Mouse (Mus musculus) R1 (cell line): ENCODE results near the gene Sema6b.
A peak's percentile ranks its signal among the peaks of the same experiment; 100 is the strongest.
"Not testable (repeated sequence)": the region's sequence is repeated elsewhere in the genome, so short reads cannot be mapped to it uniquely, and the experiment has no call there.

Source experiments
- DNase-seq: peaks from one replicate; pipeline ENCODE4 v3.0.0-alpha.2; 2018; ENCODE audit warnings: low read depth, low spot score

Sema6b gene

DNA sequence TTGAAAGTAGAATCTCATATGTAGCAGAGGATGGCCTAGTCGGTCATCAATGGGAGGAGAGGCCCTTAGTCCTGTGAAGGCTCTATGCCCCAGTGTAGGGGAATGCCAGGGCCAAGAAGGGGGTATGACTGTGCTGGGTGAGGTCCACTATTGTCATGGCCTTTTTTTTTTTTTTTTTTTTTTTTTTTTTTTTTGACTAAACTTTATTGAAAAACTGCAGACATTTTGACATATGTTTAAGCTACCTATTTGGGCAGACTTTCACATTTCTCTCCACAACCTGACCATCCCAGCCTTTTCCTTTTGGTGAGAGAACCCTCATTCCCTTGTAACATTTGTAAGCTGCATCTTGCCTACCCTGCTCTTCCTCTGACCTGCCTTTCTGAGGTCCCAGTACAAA lies 47.8 kb downstream of the Sema6b start:
- DNase-seq: no peak

DNA sequence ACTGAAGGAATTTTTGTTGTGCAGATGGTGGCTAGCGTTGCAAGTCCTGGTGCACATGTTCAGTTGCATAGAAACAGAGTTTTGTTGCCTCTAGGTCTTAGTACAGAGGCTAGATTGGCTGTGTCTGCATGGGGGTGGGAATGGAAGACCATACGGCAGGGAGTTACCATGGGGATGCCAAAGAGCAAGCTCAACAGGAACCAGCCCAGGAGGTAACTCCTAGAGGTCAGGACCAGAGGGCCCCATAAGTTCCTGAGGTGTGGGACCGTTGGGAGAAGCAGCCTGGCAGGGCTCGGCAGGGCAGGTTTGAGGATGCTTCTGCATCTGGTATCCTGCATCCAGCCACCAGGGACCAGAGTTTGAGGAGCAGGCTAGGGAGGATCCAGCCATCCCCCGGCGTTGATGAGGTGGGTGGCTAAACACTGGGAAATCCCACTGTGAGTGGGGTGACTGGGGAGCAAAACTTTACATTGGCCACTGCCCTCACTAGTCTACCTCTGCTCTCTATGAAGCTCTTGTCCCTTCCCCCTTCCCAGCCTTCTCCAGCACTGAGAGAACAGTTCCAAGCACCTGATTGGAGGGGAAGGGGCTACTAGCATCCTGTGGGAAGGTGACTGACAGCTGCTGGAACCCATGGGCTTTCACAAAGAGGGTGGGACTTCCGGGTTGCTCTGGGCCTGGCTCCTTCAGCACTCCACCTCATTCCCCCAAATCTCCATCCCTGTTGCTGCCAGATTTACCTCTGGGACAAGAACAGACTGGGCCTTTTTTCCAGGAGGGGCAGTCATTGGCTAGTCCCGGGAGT lies 59.2 kb downstream of the Sema6b start:
- DNase-seq: peak; percentile 97

DNA sequence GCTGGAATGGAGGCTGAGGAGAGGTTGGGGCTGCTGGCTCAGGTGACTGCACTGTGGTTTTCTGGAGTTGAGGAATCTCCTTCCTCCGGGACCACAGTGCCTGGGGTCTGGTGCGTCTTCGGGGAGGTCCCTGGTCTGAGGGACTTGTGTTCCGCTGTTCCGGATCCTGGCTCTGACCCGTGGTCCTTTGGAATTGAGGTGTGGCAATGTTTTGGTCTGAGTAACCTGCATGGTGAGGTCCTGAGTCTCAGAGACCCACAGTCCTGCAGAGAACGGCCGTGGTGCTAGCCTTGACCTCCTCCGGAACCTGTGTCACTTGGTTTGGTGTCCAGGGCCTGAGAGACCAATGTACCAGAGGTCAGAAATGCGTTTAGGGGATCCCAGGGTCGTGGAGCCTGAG lies 60.2 kb downstream of the Sema6b start:
- peak; percentile 35 for DNase-seq

DNA sequence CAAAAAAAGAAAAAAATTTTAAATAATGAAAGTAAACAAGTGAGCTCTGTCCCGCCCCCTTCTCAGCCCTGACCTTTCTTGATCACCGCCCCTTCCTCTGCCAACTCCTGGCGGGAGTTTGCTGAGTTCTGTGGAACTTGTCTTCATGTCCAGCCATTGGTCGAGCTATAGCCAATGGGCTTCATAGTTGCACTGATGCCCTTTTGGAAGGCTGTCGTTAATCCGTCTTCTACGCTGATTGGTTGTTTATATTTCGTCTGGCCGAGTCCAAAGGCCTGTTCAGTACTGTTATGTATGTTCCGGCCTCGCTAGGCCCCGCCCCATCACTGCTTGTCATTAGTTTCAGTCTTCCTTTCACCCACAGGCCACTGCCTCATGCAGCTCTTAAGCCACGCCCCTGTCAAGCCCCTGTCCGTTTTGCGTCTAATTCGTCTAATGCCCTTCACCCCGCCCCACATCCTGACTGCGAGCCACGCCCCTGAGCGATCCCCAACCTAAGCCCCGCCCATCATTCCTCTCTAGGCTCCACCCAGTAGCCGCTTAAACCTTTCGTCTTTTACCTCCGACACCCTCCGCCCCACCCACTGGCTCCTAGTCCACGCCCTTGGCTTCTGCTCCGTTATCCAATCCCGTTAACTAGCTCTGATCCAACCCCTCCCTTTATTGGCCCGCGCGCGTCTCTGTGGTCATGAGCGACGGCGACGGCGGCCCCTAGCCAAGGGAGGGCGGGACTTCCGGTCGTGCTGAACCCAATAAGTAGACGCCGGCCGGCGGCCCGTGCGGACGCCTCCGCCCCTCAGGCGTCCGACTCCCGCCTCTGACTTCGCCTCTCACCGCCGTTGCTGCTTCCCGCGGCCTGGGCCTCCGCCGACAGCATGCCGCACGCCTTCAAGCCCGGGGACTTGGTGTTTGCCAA lies 61.0 kb downstream of the Sema6b start, which contains the start of gene Hdgfl2:
Hdgfl2 (plus strand) TSS at position 755 of the 916 bp plus-strand sequence.
- peak; percentile 100 for DNase-seq

DNA sequence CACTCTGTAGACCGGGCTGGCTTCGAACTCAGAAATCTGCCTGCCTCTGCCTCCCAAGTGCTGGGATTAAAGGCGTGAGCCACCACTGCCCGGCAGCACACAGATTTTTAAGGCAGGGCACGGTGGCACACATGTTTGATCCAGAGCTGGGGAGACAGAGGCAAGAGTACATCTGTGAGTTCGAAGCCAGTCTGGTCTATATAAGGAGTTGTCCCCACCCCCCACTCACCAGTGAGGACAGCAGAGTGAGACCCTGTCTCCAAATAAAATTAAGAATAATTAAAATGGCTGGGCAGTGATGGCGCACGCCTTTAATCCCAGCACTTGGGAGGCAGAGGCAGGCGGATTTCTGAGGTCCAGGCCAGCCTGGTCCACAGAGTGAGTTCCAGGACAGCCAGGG lies 61.8 kb downstream of the Sema6b start:
- DNase-seq: not testable (repeated sequence)

DNA sequence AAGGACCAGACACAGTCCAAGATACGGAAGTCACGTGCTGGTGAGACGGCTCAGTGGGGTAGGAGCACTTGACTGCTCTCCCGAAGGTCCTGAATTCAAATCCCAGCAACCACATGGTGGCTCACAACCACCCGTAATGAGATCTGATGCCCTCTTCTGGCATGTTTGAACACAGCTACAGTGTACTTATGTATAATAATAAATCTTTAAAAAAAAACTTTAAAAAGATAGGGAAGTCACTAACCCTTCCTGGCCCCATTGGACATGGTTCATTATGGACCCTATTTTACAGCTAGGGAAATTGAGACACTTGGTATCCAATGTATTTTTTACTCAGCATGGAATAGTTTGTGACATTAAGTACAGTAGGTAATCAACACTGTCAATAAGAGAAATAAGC lies 62.6 kb downstream of the Sema6b start:
- DNase-seq: no peak

DNA sequence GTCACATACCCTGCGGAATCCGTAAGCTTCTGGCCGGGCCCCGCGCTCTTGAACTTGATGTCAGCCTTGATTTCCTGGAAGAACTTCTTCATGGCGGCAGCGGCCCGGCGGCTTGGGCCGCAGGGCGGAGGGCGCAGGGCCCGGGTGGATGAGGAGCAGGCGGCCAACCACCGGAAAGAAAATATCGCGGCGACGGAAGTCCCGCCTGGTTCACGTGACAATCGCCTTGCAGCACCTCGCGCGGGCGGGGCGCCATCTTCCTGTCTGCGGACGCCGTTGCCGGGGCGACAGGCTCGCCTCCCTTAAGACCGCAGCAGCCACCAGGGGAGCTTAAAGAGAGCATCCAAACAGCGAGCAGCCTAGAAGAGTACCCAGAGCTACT lies 65.3 kb downstream of the Sema6b start, which contains the start of gene Ubxn6:
Ubxn6 (minus strand) TSS at position 202 of the 382 bp plus-strand sequence.
- DNase-seq: peak; percentile 98

DNA sequence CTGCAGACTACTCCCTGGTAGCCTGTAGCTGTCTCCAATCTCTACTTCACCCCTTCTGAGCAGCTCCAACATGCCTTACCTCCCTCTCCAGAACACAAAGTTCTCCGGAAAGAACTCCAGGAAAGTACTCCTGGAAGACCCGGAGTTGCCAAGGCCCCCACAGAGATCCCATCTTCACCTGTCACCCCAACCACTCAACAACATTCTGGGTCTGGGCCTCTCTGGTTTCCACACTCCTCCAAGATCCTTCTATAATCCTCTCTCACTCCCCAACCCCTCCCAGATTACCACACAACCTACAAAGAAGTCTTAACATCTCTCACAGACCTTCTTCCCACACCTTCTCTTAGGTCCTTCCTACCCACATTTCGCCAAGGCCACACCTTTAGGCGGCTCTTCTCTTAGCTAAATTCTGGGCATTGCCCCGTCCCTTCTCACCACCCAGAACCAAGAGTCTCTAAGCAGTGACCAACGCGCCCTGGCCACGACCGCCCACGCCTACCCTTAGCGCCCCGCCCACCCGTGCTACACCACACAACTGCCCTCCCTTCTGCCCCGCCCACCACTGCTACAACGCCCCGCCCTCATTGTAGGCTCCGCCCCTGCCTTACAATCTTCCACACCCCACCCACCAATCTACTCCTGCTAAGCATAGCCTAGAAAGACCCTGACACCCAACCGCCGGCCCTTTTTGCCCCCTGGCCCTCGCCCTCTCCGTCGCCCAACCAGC lies 65.9 kb downstream of the Sema6b start:
- DNase-seq: peak; percentile 93
